17 mouse cellular contexts compared by ENCODE assay signal in genomic region chrX:7915669-7916068, GRCm38 (mm10). TPM values are rescaled to one million over a fixed set of nuclear protein-coding genes. Genes with fewer than 3 reads are reported as not detected.
DNase-seq lines count a peak whose midpoint lies in the region; ATAC-seq and TF ChIP-seq lines count a peak whose summit lies in the region.
"Not testable (repeated sequence)": the region's sequence is repeated elsewhere in the genome, so short reads cannot be mapped to it uniquely, and the experiment has no call there.
"Had no signal": no experiment of that assay in that cellular context is flagged by ENCODE, and none has a peak within 500 bp of the region (broad histone marks: within the 10 kb centered on the region; RNA-seq: fewer than 3 reads in every experiment).

No protein-coding gene starts in this region.

- intact Hi-C loops in heart, postnatal 10 days (cut with DNase I) = loop anchor here (1.0 to 10.0 kb wide), 2 partner anchors 102 to 199 kb away; no protein-coding TSS in a partner anchor

- TF ChIP-seq CTCF in kidney, postnatal 0 days (IDR thresholded peaks at IDR 0.05; ENCODE audit: low read depth) = peak; percentile 49
- peak; percentile 42 for TF ChIP-seq CTCF in liver, embryonic 14.5 days (IDR thresholded peaks at IDR 0.05; ENCODE audit: low read depth)
- not testable (repeated sequence) for TF ChIP-seq CTCF in thymus, adult 2 months (IDR thresholded peaks at IDR 0.05; ENCODE audit: borderline replicate concordance, control insufficient read depth, extremely low read depth, insufficient read depth, low read length, poor library complexity)

- not testable (repeated sequence) for H3K27me3 ChIP-seq in kidney, postnatal 0 days (ENCODE audit: insufficient read depth, low read length); midbrain, embryonic 14.5 days (ENCODE audit: control insufficient read depth, insufficient read depth, low read length); thymus, adult 2 months (ENCODE audit: control insufficient read depth, insufficient read depth, low read length)
- H3K27me3 ChIP-seq in liver, embryonic 14.5 days (ENCODE audit: control insufficient read depth, insufficient read depth, low read length) = peaks cover 23% of the 10 kb centered on the region

- H3K4me2 ChIP-seq in kidney, postnatal 0 days (ENCODE audit: low read length); liver, embryonic 14.5 days (ENCODE audit: low read depth); midbrain, embryonic 14.5 days (ENCODE audit: low read length): not testable (repeated sequence)

- H3K9me3 ChIP-seq in kidney, postnatal 0 days (replicated peaks; ENCODE audit: low read length); liver, embryonic 14.5 days (ENCODE audit: control insufficient read depth, low read length); midbrain, embryonic 14.5 days (ENCODE audit: control insufficient read depth, low read length): not testable (repeated sequence)

- ATAC-seq in common myeloid progenitor, adult 5-6 weeks (replicated peaks; ENCODE audit: low read depth, poor library complexity, severe bottlenecking) = peak; percentile 87
- ATAC-seq in kidney, postnatal 0 days (replicated peaks; ENCODE audit: low FRiP score, low read depth); liver, embryonic 14.5 days (ENCODE audit: insufficient read depth); midbrain, embryonic 14.5 days (ENCODE audit: low FRiP score, low TSS enrichment): not testable (repeated sequence)

- 36% methylated on average over 3 of the region's 3 CpGs for WGBS in kidney, postnatal 0 days
- WGBS in liver, embryonic 14.5 days (ENCODE audit: insufficient replicate concordance) = 15% methylated on average over 3 of the region's 3 CpGs
- 24% methylated on average over 3 of the region's 3 CpGs for WGBS in midbrain, embryonic 14.5 days
- 12% methylated on average over 3 of the region's 3 CpGs for WGBS in thymus, adult 2 months

- not testable (repeated sequence) for TF ChIP-seq EP300 in liver, embryonic 14.5 days (IDR thresholded peaks at IDR 0.05; ENCODE audit: low read depth)

- not testable (repeated sequence) for H3K27ac ChIP-seq in kidney, postnatal 0 days; liver, embryonic 14.5 days; midbrain, embryonic 14.5 days (replicated peaks; ENCODE audit: low read depth, low read length); thymus, adult 2 months (ENCODE audit: control insufficient read depth, insufficient read depth, low read length)

- not testable (repeated sequence) for H3K36me3 ChIP-seq in kidney, postnatal 0 days (ENCODE audit: insufficient read depth, low read length); liver, embryonic 14.5 days (replicated peaks; ENCODE audit: control insufficient read depth, insufficient read depth, low read depth); midbrain, embryonic 14.5 days (ENCODE audit: control insufficient read depth, insufficient read depth, low read length); thymus, adult 2 months (ENCODE audit: control insufficient read depth, insufficient read depth, low read length)

- not testable (repeated sequence) for H3K9ac ChIP-seq in kidney, postnatal 0 days (ENCODE audit: low read depth, low read length); liver, embryonic 14.5 days (replicated peaks); midbrain, embryonic 14.5 days (replicated peaks; ENCODE audit: low read length)

- DNase-seq in CD4-positive helper T cell, adult 2 months (ENCODE audit: low read depth, low spot score) = peak; percentile 8
- peak; percentile 51 for DNase-seq in adrenal gland, adult 2 months
- DNase-seq in heart, postnatal 10 days = peak; percentile 21 to 49
- not testable (repeated sequence) for DNase-seq in kidney, postnatal 0 days (ENCODE audit: low spot score); liver, embryonic 14.5 days (ENCODE audit: low read depth in 3 of 3, low spot score in 3 of 3)
- peak; percentile 12 for DNase-seq in midbrain, embryonic 14.5 days
- peak; percentile 24 for DNase-seq in thymus, adult 2 months

- H3K4me3 ChIP-seq in kidney, postnatal 0 days (replicated peaks; ENCODE audit: low read depth, low read length); liver, embryonic 14.5 days (ENCODE audit: insufficient read depth in 1 of 2, low read depth in 2 of 2, low read length in 2 of 2); midbrain, embryonic 14.5 days (replicated peaks; ENCODE audit: low read depth, low read length); thymus, adult 2 months (ENCODE audit: control insufficient read depth, insufficient read depth, low read length): not testable (repeated sequence)

- not testable (repeated sequence) for TF ChIP-seq POLR2A in thymus, adult 2 months (IDR thresholded peaks at IDR 0.05; ENCODE audit: control insufficient read depth, extremely low read depth, insufficient read depth, low read length, poor library complexity)

- not testable (repeated sequence) for H3K4me1 ChIP-seq in kidney, postnatal 0 days (replicated peaks; ENCODE audit: insufficient read depth, low read length); liver, embryonic 14.5 days (replicated peaks; ENCODE audit: control insufficient read depth in 2 of 2, insufficient read depth in 2 of 2, low read length in 1 of 2); midbrain, embryonic 14.5 days (ENCODE audit: control insufficient read depth, insufficient read depth, low read length); thymus, adult 2 months (replicated peaks; ENCODE audit: control insufficient read depth, insufficient read depth, low read length)

RNA-seq across cellular contexts. Expression of gene Pcsk1n, which starts 4.0 kb away (rescaled TPM):
- 10 to 100 TPM; 34.7 to 59.2 TPM for total RNA-seq in adrenal gland, adult 2 months (2021)
- polyA plus RNA-seq in adrenal gland, adult 2 months (2012; rRNA removed) = 223 and 268 TPM in 2 replicates
- total RNA-seq in common myeloid progenitor, adult 5-6 weeks (2017) = not detected in 2 replicates
- not detected for total RNA-seq in heart, postnatal 10 days (2021)
- 0.41 and 0.59 TPM in 2 replicates for polyA plus RNA-seq in kidney, postnatal 0 days (2015; fragmentation: Nextera tagmentation; extraction: Ambion mirVana)
- polyA plus RNA-seq in liver, embryonic 14.5 days (2012; rRNA removed) = 0.19 TPM in 1 of 2 replicates, not detected in the other
- polyA plus RNA-seq in liver, embryonic 14.5 days (2014; fragmentation: Nextera tagmentation; extraction: Ambion mirVana) = 0.08 TPM in 1 of 2 replicates, not detected in the other
- 197 and 199 TPM in 2 replicates for polyA plus RNA-seq in midbrain, embryonic 14.5 days (2014; fragmentation: Nextera tagmentation; extraction: Ambion mirVana)
- polyA plus RNA-seq in thymus, adult 2 months (2012; rRNA removed) = 0.14 and 0.15 TPM in 2 replicates

RNA-seq across cellular contexts. Expression of gene Gm10490, which starts 6.3 kb away (rescaled TPM):
- total RNA-seq in adrenal gland, adult 2 months (2021) = not detected
- not detected in 2 replicates for polyA plus RNA-seq in adrenal gland, adult 2 months (2012; rRNA removed)
- not detected in 2 replicates for total RNA-seq in common myeloid progenitor, adult 5-6 weeks (2017)
- not detected for total RNA-seq in heart, postnatal 10 days (2021)
- polyA plus RNA-seq in kidney, postnatal 0 days (2015; fragmentation: Nextera tagmentation; extraction: Ambion mirVana) = not detected in 2 replicates
- not detected in 2 replicates for polyA plus RNA-seq in liver, embryonic 14.5 days (2012; rRNA removed)
- not detected in 2 replicates for polyA plus RNA-seq in liver, embryonic 14.5 days (2014; fragmentation: Nextera tagmentation; extraction: Ambion mirVana)
- polyA plus RNA-seq in midbrain, embryonic 14.5 days (2014; fragmentation: Nextera tagmentation; extraction: Ambion mirVana) = not detected in 2 replicates
- not detected in 2 replicates for polyA plus RNA-seq in thymus, adult 2 months (2012; rRNA removed)
- total RNA-seq: gastrocnemius, postnatal 14 days had no signal
- polyA plus RNA-seq: embryonic facial prominence, embryonic 14.5 days; forebrain, embryonic 15.5 days; heart, embryonic 12.5 days; hindbrain, embryonic 13.5 days; kidney, embryonic 16.5 days; limb, embryonic 12.5 days; lung, embryonic 16.5 days; midbrain, embryonic 16.5 days had no signal

RNA-seq across cellular contexts. Expression of gene Gm10491, which starts 8.0 kb away (rescaled TPM):
- not detected for total RNA-seq in adrenal gland, adult 2 months (2021)
- not detected in 2 replicates for polyA plus RNA-seq in adrenal gland, adult 2 months (2012; rRNA removed)
- not detected in 2 replicates for total RNA-seq in common myeloid progenitor, adult 5-6 weeks (2017)
- not detected for total RNA-seq in heart, postnatal 10 days (2021)
- not detected in 2 replicates for polyA plus RNA-seq in kidney, postnatal 0 days (2015; fragmentation: Nextera tagmentation; extraction: Ambion mirVana)
- polyA plus RNA-seq in liver, embryonic 14.5 days (2012; rRNA removed) = not detected in 2 replicates
- not detected in 2 replicates for polyA plus RNA-seq in liver, embryonic 14.5 days (2014; fragmentation: Nextera tagmentation; extraction: Ambion mirVana)
- not detected in 2 replicates for polyA plus RNA-seq in midbrain, embryonic 14.5 days (2014; fragmentation: Nextera tagmentation; extraction: Ambion mirVana)
- polyA plus RNA-seq in thymus, adult 2 months (2012; rRNA removed) = not detected in 2 replicates
- total RNA-seq: gastrocnemius, postnatal 14 days had no signal
- polyA plus RNA-seq: embryonic facial prominence, embryonic 14.5 days; forebrain, embryonic 15.5 days; heart, embryonic 12.5 days; hindbrain, embryonic 13.5 days; kidney, embryonic 16.5 days; limb, embryonic 12.5 days; lung, embryonic 16.5 days; midbrain, embryonic 16.5 days had no signal

RNA-seq across cellular contexts. Expression of gene Eras, which starts 12.7 kb away (rescaled TPM):
- not detected for total RNA-seq in adrenal gland, adult 2 months (2021)
- not detected in 2 replicates for polyA plus RNA-seq in adrenal gland, adult 2 months (2012; rRNA removed)
- total RNA-seq in common myeloid progenitor, adult 5-6 weeks (2017) = not detected in 2 replicates
- total RNA-seq in heart, postnatal 10 days (2021) = not detected
- not detected in 2 replicates for polyA plus RNA-seq in kidney, postnatal 0 days (2015; fragmentation: Nextera tagmentation; extraction: Ambion mirVana)
- polyA plus RNA-seq in liver, embryonic 14.5 days (2012; rRNA removed) = 0.05 TPM in 1 of 2 replicates, not detected in the other
- not detected in 2 replicates for polyA plus RNA-seq in liver, embryonic 14.5 days (2014; fragmentation: Nextera tagmentation; extraction: Ambion mirVana)
- polyA plus RNA-seq in midbrain, embryonic 14.5 days (2014; fragmentation: Nextera tagmentation; extraction: Ambion mirVana) = not detected in 2 replicates
- not detected in 2 replicates for polyA plus RNA-seq in thymus, adult 2 months (2012; rRNA removed)
- total RNA-seq: gastrocnemius, postnatal 14 days had no signal
- polyA plus RNA-seq: embryonic facial prominence, embryonic 14.5 days; forebrain, embryonic 15.5 days; heart, embryonic 12.5 days; kidney, embryonic 16.5 days; limb, embryonic 12.5 days; lung, embryonic 16.5 days; midbrain, embryonic 16.5 days had no signal

RNA-seq across cellular contexts. Expression of gene Timm17b, which starts 16.5 kb away (rescaled TPM):
- total RNA-seq in adrenal gland, adult 2 months (2021) = 100 to 1,000 TPM; 102 to 113 TPM
- polyA plus RNA-seq in adrenal gland, adult 2 months (2012; rRNA removed) = 79.3 and 93.5 TPM in 2 replicates
- total RNA-seq in common myeloid progenitor, adult 5-6 weeks (2017) = 42.2 and 54.8 TPM in 2 replicates
- 10 to 100 TPM; 46.4 to 51.2 TPM for total RNA-seq in heart, postnatal 10 days (2021)
- 140 and 145 TPM in 2 replicates for polyA plus RNA-seq in kidney, postnatal 0 days (2015; fragmentation: Nextera tagmentation; extraction: Ambion mirVana)
- polyA plus RNA-seq in liver, embryonic 14.5 days (2012; rRNA removed) = 18.2 and 18.6 TPM in 2 replicates
- 105 and 109 TPM in 2 replicates for polyA plus RNA-seq in liver, embryonic 14.5 days (2014; fragmentation: Nextera tagmentation; extraction: Ambion mirVana)
- polyA plus RNA-seq in midbrain, embryonic 14.5 days (2014; fragmentation: Nextera tagmentation; extraction: Ambion mirVana) = 171 and 214 TPM in 2 replicates
- polyA plus RNA-seq in thymus, adult 2 months (2012; rRNA removed) = 66.8 and 74.8 TPM in 2 replicates

Comparison
In these comparisons a context has a peak if more than half of its experiments do, and no peak if none do; other contexts are left out.
1. RNA of gene Pcsk1n, which starts 4.0 kb away (polyA plus RNA-seq): 223 to 268 TPM in adrenal gland, adult 2 months and 197 to 199 TPM in midbrain, embryonic 14.5 days; 0.41 to 0.59 TPM in kidney, postnatal 0 days, 0.14 to 0.15 TPM in thymus, adult 2 months and 0.08 to 0.19 TPM in liver, embryonic 14.5 days; every median in the first group is over 100 times any median in the second.